Mouse (Mus musculus): ENCODE measurements around the gene Osbpl7. TPM values are rescaled to one million over a fixed set of nuclear protein-coding genes. Genes with fewer than 3 reads are reported as not detected.

The Osbpl7 gene
- polyA plus RNA-seq, 2 experiments: 1.2 to 2.5 TPM

GRCm38 (mm10) chr11:97094600-97094999 is 44.2 kb downstream of the Osbpl7 start:
- H3K9me3 ChIP-seq (ENCODE audit: control insufficient read depth, low read length): no peaks in the 10 kb centered on the region
- H3K36me3 ChIP-seq (replicated peaks; ENCODE audit: control insufficient read depth, insufficient read depth, low read depth): no peaks in the 10 kb centered on the region
- WGBS (ENCODE audit: insufficient replicate concordance): 42% methylated on average over 2 of the region's 2 CpGs
- ATAC-seq (ENCODE audit: insufficient read depth): no peak
- no peak overlapping the region for H3K4me2 ChIP-seq (ENCODE audit: low read depth)
- no peak overlapping the region for H3K27ac ChIP-seq
- DNase-seq (ENCODE audit: low read depth in 3 of 3, low spot score in 3 of 3): no peak
- H3K4me3 ChIP-seq (ENCODE audit: insufficient read depth in 1 of 2, low read depth in 2 of 2, low read length in 2 of 2): no peak overlapping the region
- H3K27me3 ChIP-seq (ENCODE audit: control insufficient read depth, insufficient read depth, low read length): peaks cover 13% of the 10 kb centered on the region
- H3K9ac ChIP-seq (replicated peaks): no peak overlapping the region
- no peaks in the 10 kb centered on the region for H3K4me1 ChIP-seq (replicated peaks; ENCODE audit: control insufficient read depth in 2 of 2, insufficient read depth in 2 of 2, low read length in 1 of 2)
- TF ChIP-seq EP300 (IDR thresholded peaks at IDR 0.05; ENCODE audit: low read depth) (no peak), CTCF (IDR thresholded peaks at IDR 0.05; ENCODE audit: low read depth) (no peak)

- Histone ChIP-seq H3K9ac (replicated peaks) (no peak overlapping the region), H3K27ac (no peak overlapping the region), H3K4me2 (ENCODE audit: low read depth) (no peak overlapping the region), H3K27me3 (ENCODE audit: control insufficient read depth, insufficient read depth, low read length) (peaks cover 19% of the 10 kb centered on the region), H3K4me1 (replicated peaks; ENCODE audit: control insufficient read depth in 2 of 2, insufficient read depth in 2 of 2, low read length in 1 of 2) (no peaks in the 10 kb centered on the region), H3K4me3 (ENCODE audit: insufficient read depth in 1 of 2, low read depth in 2 of 2, low read length in 2 of 2) (no peak overlapping the region), H3K9me3 (ENCODE audit: control insufficient read depth, low read length) (no peaks in the 10 kb centered on the region), H3K36me3 (replicated peaks; ENCODE audit: control insufficient read depth, insufficient read depth, low read depth) (no peaks in the 10 kb centered on the region)
- 16% methylated on average over 18 of the region's 18 CpGs for WGBS (ENCODE audit: insufficient replicate concordance)
- TF ChIP-seq CTCF (IDR thresholded peaks at IDR 0.05; ENCODE audit: low read depth) (no peak), EP300 (IDR thresholded peaks at IDR 0.05; ENCODE audit: low read depth) (no peak)
- DNase-seq (ENCODE audit: low read depth in 3 of 3, low spot score in 3 of 3) (no peak), ATAC-seq (ENCODE audit: insufficient read depth) (no peak)
These were observed 48.4 kb downstream of the Osbpl7 start for GRCm38 (mm10) chr11:97098791-97099190.

GRCm38 (mm10) chr11:97101722-97102121 is 51.3 kb downstream of the Osbpl7 start:
- Histone ChIP-seq H3K9ac (replicated peaks) (no peak overlapping the region), H3K36me3 (replicated peaks; ENCODE audit: control insufficient read depth, insufficient read depth, low read depth) (no peaks in the 10 kb centered on the region), H3K27ac (no peak overlapping the region), H3K4me2 (ENCODE audit: low read depth) (no peak overlapping the region), H3K9me3 (ENCODE audit: control insufficient read depth, low read length) (no peaks in the 10 kb centered on the region), H3K4me3 (ENCODE audit: insufficient read depth in 1 of 2, low read depth in 2 of 2, low read length in 2 of 2) (no peak overlapping the region), H3K4me1 (replicated peaks; ENCODE audit: control insufficient read depth in 2 of 2, insufficient read depth in 2 of 2, low read length in 1 of 2) (no peaks in the 10 kb centered on the region), H3K27me3 (ENCODE audit: control insufficient read depth, insufficient read depth, low read length) (peaks cover 19% of the 10 kb centered on the region)
- WGBS (ENCODE audit: insufficient replicate concordance): 18% methylated on average over 9 of the region's 9 CpGs
- DNase-seq (ENCODE audit: low read depth in 3 of 3, low spot score in 3 of 3) (peak in 2 of 3 experiments; percentile 14 to 18), ATAC-seq (ENCODE audit: insufficient read depth) (no peak)
- no peak for TF ChIP-seq EP300 (IDR thresholded peaks at IDR 0.05; ENCODE audit: low read depth)
- TF ChIP-seq CTCF (IDR thresholded peaks at IDR 0.05; ENCODE audit: low read depth): peak; percentile 91

- DNase-seq (ENCODE audit: low read depth in 3 of 3, low spot score in 3 of 3) (no peak), ATAC-seq (ENCODE audit: insufficient read depth) (no peak)
- no peaks in the 10 kb centered on the region for H3K36me3 ChIP-seq (replicated peaks; ENCODE audit: control insufficient read depth, insufficient read depth, low read depth)
- TF ChIP-seq EP300 (IDR thresholded peaks at IDR 0.05; ENCODE audit: low read depth) (no peak), CTCF (IDR thresholded peaks at IDR 0.05; ENCODE audit: low read depth) (no peak)
- H3K4me2 ChIP-seq (ENCODE audit: low read depth): no peak overlapping the region
- WGBS (ENCODE audit: insufficient replicate concordance): 36% methylated on average over 10 of the region's 10 CpGs
- no peak overlapping the region for H3K27ac ChIP-seq
- H3K4me3 ChIP-seq (ENCODE audit: insufficient read depth in 1 of 2, low read depth in 2 of 2, low read length in 2 of 2): no peak overlapping the region
- no peak overlapping the region for H3K9ac ChIP-seq (replicated peaks)
- H3K9me3 ChIP-seq (ENCODE audit: control insufficient read depth, low read length): no peaks in the 10 kb centered on the region
- peaks cover 15% of the 10 kb centered on the region for H3K27me3 ChIP-seq (ENCODE audit: control insufficient read depth, insufficient read depth, low read length)
- H3K4me1 ChIP-seq (replicated peaks; ENCODE audit: control insufficient read depth in 2 of 2, insufficient read depth in 2 of 2, low read length in 1 of 2): no peaks in the 10 kb centered on the region
These were observed 53.0 kb downstream of the Osbpl7 start for GRCm38 (mm10) chr11:97103163-97104090.

- no peak for ATAC-seq (ENCODE audit: insufficient read depth)
These were observed 53.7 kb downstream of the Osbpl7 start for GRCm38 (mm10) chr11:97104091-97104483.

More at GRCm38 (mm10) chr11:97104091-97104483, 53.7 kb downstream of the Osbpl7 start:
- H3K9ac ChIP-seq (replicated peaks): no peak overlapping the region
- no peak overlapping the region for H3K4me3 ChIP-seq (ENCODE audit: insufficient read depth in 1 of 2, low read depth in 2 of 2, low read length in 2 of 2)
- no peaks in the 10 kb centered on the region for H3K9me3 ChIP-seq (ENCODE audit: control insufficient read depth, low read length)
- H3K4me1 ChIP-seq (replicated peaks; ENCODE audit: control insufficient read depth in 2 of 2, insufficient read depth in 2 of 2, low read length in 1 of 2): no peaks in the 10 kb centered on the region
- peaks cover 8% of the 10 kb centered on the region for H3K27me3 ChIP-seq (ENCODE audit: control insufficient read depth, insufficient read depth, low read length)
- no peak for DNase-seq (ENCODE audit: low read depth in 3 of 3, low spot score in 3 of 3)
- no peak overlapping the region for H3K27ac ChIP-seq
- WGBS (ENCODE audit: insufficient replicate concordance): 83% methylated on average over 9 of the region's 9 CpGs
- TF ChIP-seq EP300 (IDR thresholded peaks at IDR 0.05; ENCODE audit: low read depth) (no peak), CTCF (IDR thresholded peaks at IDR 0.05; ENCODE audit: low read depth) (no peak)
- H3K4me2 ChIP-seq (ENCODE audit: low read depth): no peak overlapping the region
- no peaks in the 10 kb centered on the region for H3K36me3 ChIP-seq (replicated peaks; ENCODE audit: control insufficient read depth, insufficient read depth, low read depth)
